ENCODE assay signal across 8 mouse cellular contexts in the genomic region with DNA sequence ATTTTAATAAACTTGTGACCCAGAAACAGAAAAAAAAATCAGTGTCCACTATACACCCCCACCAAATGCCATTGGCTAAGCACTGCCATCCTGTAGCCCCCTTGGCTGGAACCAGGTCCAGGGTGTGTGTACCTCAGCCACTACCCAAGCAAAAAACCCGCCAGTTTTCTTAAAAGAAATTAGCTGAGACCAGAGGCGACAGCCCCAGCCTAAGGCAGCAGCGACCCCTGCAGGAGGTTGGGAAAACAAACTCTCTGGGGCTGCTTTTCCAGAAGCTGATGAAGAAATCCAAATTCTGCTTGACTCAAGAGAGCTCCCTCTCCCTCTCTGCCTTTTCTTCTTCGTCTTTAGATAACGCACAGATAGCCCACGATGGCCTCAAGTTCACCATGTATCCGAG. TPM values are rescaled to one million over a fixed set of nuclear protein-coding genes. Genes with fewer than 3 reads are reported as not detected.
DNase-seq lines count a peak whose midpoint lies in the region; ATAC-seq and TF ChIP-seq lines count a peak whose summit lies in the region.

No protein-coding gene starts in this region.

- H3K4me2 ChIP-seq in forebrain, embryonic 16.5 days (ENCODE audit: low read length) = no peak overlapping the region

- 0 out of 2 replicates have a peak overlapping the region, but pooled peaks have one; percentile 27 for H3K27ac ChIP-seq in forebrain, embryonic 10.5 days
- no peak overlapping the region for H3K27ac ChIP-seq in forebrain, embryonic 16.5 days (ENCODE audit: low read length)
- no peak overlapping the region for H3K27ac ChIP-seq in bone marrow macrophage, adult 2 months (ENCODE audit: insufficient read depth, low read depth, low read length)
- H3K27ac ChIP-seq in spleen, adult 2 months (ENCODE audit: insufficient read depth, low read length) = no peak overlapping the region

- WGBS in forebrain, embryonic 10.5 days = 2% methylated on average over 7 of the region's 7 CpGs
- 0% methylated on average over 7 of the region's 7 CpGs for whole genome bisulfite sequencing in forebrain, embryonic 16.5 days
- 6% methylated on average over 7 of the region's 7 CpGs for WGBS in spleen, adult 2 months

- H3K9me3 ChIP-seq in forebrain, embryonic 10.5 days = no peaks in the 10 kb centered on the region
- H3K9me3 ChIP-seq in forebrain, embryonic 16.5 days (ENCODE audit: control insufficient read depth, low read length) = no peaks in the 10 kb centered on the region

- peaks cover 58% of the 10 kb centered on the region for H3K4me1 ChIP-seq in forebrain, embryonic 10.5 days
- H3K4me1 ChIP-seq in forebrain, embryonic 16.5 days (replicated peaks; ENCODE audit: control insufficient read depth, insufficient read depth, low read length) = peaks cover 19% of the 10 kb centered on the region
- no peaks in the 10 kb centered on the region for H3K4me1 ChIP-seq in bone marrow macrophage, adult 2 months (ENCODE audit: control insufficient read depth, insufficient read depth, low read length)
- H3K4me1 ChIP-seq in spleen, adult 2 months (ENCODE audit: control insufficient read depth, insufficient read depth, insufficient read length) = no peaks in the 10 kb centered on the region

- no peak overlapping the region for H3K9ac ChIP-seq in forebrain, embryonic 16.5 days (replicated peaks; ENCODE audit: low read depth, low read length)

- H3K4me3 ChIP-seq in forebrain, embryonic 10.5 days = no peak overlapping the region
- H3K4me3 ChIP-seq in forebrain, embryonic 16.5 days (replicated peaks; ENCODE audit: low read length) = no peak overlapping the region
- H3K4me3 ChIP-seq in bone marrow macrophage, adult 2 months (ENCODE audit: insufficient read depth, low read length) = no peak overlapping the region
- H3K4me3 ChIP-seq in spleen, adult 2 months (ENCODE audit: extremely low read depth, insufficient read depth, insufficient read length) = no peak overlapping the region

- no peaks in the 10 kb centered on the region for H3K36me3 ChIP-seq in forebrain, embryonic 10.5 days (replicated peaks)
- H3K36me3 ChIP-seq in forebrain, embryonic 16.5 days (ENCODE audit: control insufficient read depth, insufficient read depth) = no peaks in the 10 kb centered on the region
- no peaks in the 10 kb centered on the region for H3K36me3 ChIP-seq in spleen, adult 2 months (ENCODE audit: control insufficient read depth, insufficient read depth, low read length)

- no peak for TF ChIP-seq POLR2A in bone marrow macrophage, adult 2 months (IDR thresholded peaks at IDR 0.05; ENCODE audit: borderline replicate concordance, low read depth, low read length)
- no peak for TF ChIP-seq POLR2A in spleen, adult 2 months (IDR thresholded peaks at IDR 0.05; ENCODE audit: low read depth, low read length)

- H3K27me3 ChIP-seq in forebrain, embryonic 10.5 days (ENCODE audit: poor library complexity, severe bottlenecking) = peaks cover 15% of the 10 kb centered on the region
- no peaks in the 10 kb centered on the region for H3K27me3 ChIP-seq in forebrain, embryonic 16.5 days (replicated peaks; ENCODE audit: control insufficient read depth, insufficient read depth, low read length)
- H3K27me3 ChIP-seq in spleen, adult 2 months (ENCODE audit: control insufficient read depth, insufficient read depth, low read length) = no peaks in the 10 kb centered on the region

- DNase-seq in forebrain, embryonic 10.5 days (ENCODE audit: extremely low spot score, low spot score) = peak; percentile 69
- peak; percentile 84 for DNase-seq in 416B (ENCODE audit: low read depth)
- DNase-seq in fibroblast of lung, adult 2 months (ENCODE audit: low read depth) = peak; percentile 47
- DNase-seq in kidney, postnatal 14 days = peak; percentile 73
- DNase-seq in lung, postnatal 14 days = peak; percentile 82
- peak in 1 of 2 experiments; percentile 33 for DNase-seq in spleen, adult 2 months (ENCODE audit: low read depth in 1 of 2, low spot score in 2 of 2)

- peak; percentile 98 for TF ChIP-seq CTCF in bone marrow macrophage, adult 2 months (IDR thresholded peaks at IDR 0.05; ENCODE audit: low read depth, low read length)
- peak; percentile 73; the same call in 1 of the 2 replicates for TF ChIP-seq CTCF in spleen, adult 2 months (IDR thresholded peaks at IDR 0.05; ENCODE audit: extremely low read depth, insufficient read depth, insufficient read length, insufficient replicate concordance)

- ATAC-seq in forebrain, embryonic 16.5 days = no peak

RNA-seq across cellular contexts. Expression of a gene that starts 0.9 kb away (rescaled TPM):
- 0.27 and 0.88 TPM in 2 replicates for polyA plus RNA-seq in forebrain, embryonic 10.5 days (2016; fragmentation: Nextera tagmentation; extraction: Ambion mirVana)
- 2.7 and 4.5 TPM in 2 replicates for polyA plus RNA-seq in forebrain, embryonic 16.5 days (2015; fragmentation: Nextera tagmentation; extraction: Ambion mirVana)
- polyA plus RNA-seq in bone marrow macrophage, adult 2 months (2012; ENCODE audit: insufficient read depth, insufficient read length, missing spikeins) = not detected in 2 replicates
- not detected in 2 replicates for polyA plus RNA-seq in spleen, adult 2 months (2012; rRNA removed)

RNA-seq across cellular contexts. Expression of a gene that starts 5.5 kb away (rescaled TPM):
- not detected in 2 replicates for polyA plus RNA-seq in forebrain, embryonic 10.5 days (2016; fragmentation: Nextera tagmentation; extraction: Ambion mirVana)
- polyA plus RNA-seq in forebrain, embryonic 16.5 days (2015; fragmentation: Nextera tagmentation; extraction: Ambion mirVana) = not detected in 2 replicates
- not detected in 2 replicates for polyA plus RNA-seq in bone marrow macrophage, adult 2 months (2012; ENCODE audit: insufficient read depth, insufficient read length, missing spikeins)
- polyA plus RNA-seq in spleen, adult 2 months (2012; rRNA removed) = not detected in 2 replicates

RNA-seq across cellular contexts. Expression of a gene that starts 10.2 kb away (rescaled TPM):
- polyA plus RNA-seq in forebrain, embryonic 10.5 days (2016; fragmentation: Nextera tagmentation; extraction: Ambion mirVana) = 28.8 and 28.9 TPM in 2 replicates
- 17.0 and 18.9 TPM in 2 replicates for polyA plus RNA-seq in forebrain, embryonic 16.5 days (2015; fragmentation: Nextera tagmentation; extraction: Ambion mirVana)
- 47.2 and 49.6 TPM in 2 replicates for polyA plus RNA-seq in bone marrow macrophage, adult 2 months (2012; ENCODE audit: insufficient read depth, insufficient read length, missing spikeins)
- 13.8 and 16.7 TPM in 2 replicates for polyA plus RNA-seq in spleen, adult 2 months (2012; rRNA removed)

RNA-seq across cellular contexts. Expression of a gene that starts 16.0 kb away (rescaled TPM):
- 78.4 and 82.2 TPM in 2 replicates for polyA plus RNA-seq in forebrain, embryonic 10.5 days (2016; fragmentation: Nextera tagmentation; extraction: Ambion mirVana)
- polyA plus RNA-seq in forebrain, embryonic 16.5 days (2015; fragmentation: Nextera tagmentation; extraction: Ambion mirVana) = 66.5 and 78.2 TPM in 2 replicates
- 16.1 and 19.0 TPM in 2 replicates for polyA plus RNA-seq in bone marrow macrophage, adult 2 months (2012; ENCODE audit: insufficient read depth, insufficient read length, missing spikeins)
- polyA plus RNA-seq in spleen, adult 2 months (2012; rRNA removed) = 8.7 and 12.1 TPM in 2 replicates
